Mouse (Mus musculus) midbrain, embryonic 12.5 days (tissue): ENCODE measurements at regions not wholly inside any gene's neighbourhood (a gene's known extent, or its start where the extent isn't known, plus 50 kb on each side); places are given as distances from the start of the nearest gene placed in this dataset. TPM values are rescaled to one million over a fixed set of nuclear protein-coding genes. Genes with fewer than 3 reads are reported as not detected.

Source experiments
- ATAC-seq: fragments of 200-750 bp; cut with Nextera tagmentation; 2 replicates; pipeline ENCODE4 v1.8.0; 2017; ENCODE audit warnings: low read depth, moderate TSS enrichment, moderate library complexity; ENCODE audit not compliant: low FRiP score
- H3K27ac ChIP-seq: fragments of 300-500 bp; sonication (generic); replicated peaks from 2 replicates; pipeline ENCODE4 v1.5.1; 2016; ENCODE audit warnings: mild to moderate bottlenecking
- H3K27me3 ChIP-seq: fragments of 300-500 bp; sonication (generic); 2 replicates; pipeline ENCODE4 v1.6.1; 2016; ENCODE audit warnings: mild to moderate bottlenecking
- H3K36me3 ChIP-seq: fragments of 300-500 bp; sonication (generic); 2 replicates; pipeline ENCODE4 v1.6.1; 2016
- H3K4me1 ChIP-seq: fragments of 300-500 bp; sonication (generic); 2 replicates; pipeline ENCODE4 v1.6.1; 2016
- H3K4me2 ChIP-seq: fragments of 300-500 bp; sonication (generic); replicated peaks from 2 replicates; pipeline ENCODE4 v1.6.1; 2016; ENCODE audit warnings: mild to moderate bottlenecking, moderate library complexity
- H3K4me3 ChIP-seq: fragments of 300-500 bp; sonication (generic); 2 replicates; pipeline ENCODE4 v1.5.1; 2016; ENCODE audit warnings: mild to moderate bottlenecking
- H3K9ac ChIP-seq: fragments of 300-500 bp; sonication (generic); replicated peaks from 2 replicates; pipeline ENCODE4 v1.6.1; 2016; ENCODE audit warnings: mild to moderate bottlenecking, moderate library complexity
- H3K9me3 ChIP-seq: fragments of 300-500 bp; sonication (generic); 2 replicates; pipeline ENCODE4 v1.6.1; 2016; ENCODE audit warnings: mild to moderate bottlenecking
- WGBS: fragments of 180-500 bp; shearing (Covaris S2); methylation state at CpG from one replicate; pipeline ENCODE4 v1.1.7; 2016; 5-methylcytosine and 5-hydroxymethylcytosine counted together
- microRNA counts: library from miRNA; unstranded; fragments of <30 nt; microRNA quantifications from one replicate; lab custom pipeline; 2017
- microRNA-seq: library from miRNA; unstranded; fragments of <30 nt; microRNA quantifications from one replicate; pipeline ENCODE4, GENCODE M21; 2017

DNA sequence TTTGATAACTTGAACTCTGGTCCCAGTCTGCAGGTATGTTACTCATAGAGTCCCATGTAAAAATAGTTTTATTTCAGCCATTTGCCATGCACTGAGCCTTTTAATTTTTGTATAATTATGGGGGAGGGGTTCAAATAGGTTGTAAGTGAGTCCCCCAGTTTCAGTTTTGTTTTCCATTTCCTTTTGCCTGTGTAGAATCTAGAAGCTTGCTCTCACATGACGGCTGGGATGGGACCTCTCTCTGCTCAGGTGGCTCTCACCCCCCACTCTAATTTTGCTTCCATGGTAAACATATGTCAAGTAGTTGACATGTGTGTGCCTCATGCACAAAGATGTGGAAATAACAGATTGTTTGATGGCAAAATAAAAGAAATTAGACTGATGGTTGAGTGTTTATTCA is 73.8 kb upstream of the Runx1 start:
- 88% methylated on average over 1 of the region's 1 CpGs for WGBS
- Histone ChIP-seq H3K4me2 (no peak overlapping the region), H3K4me3 (no peak overlapping the region), H3K27ac (no peak overlapping the region), H3K4me1 (no peaks in the 10 kb centered on the region), H3K36me3 (no peaks in the 10 kb centered on the region), H3K9ac (no peak overlapping the region), H3K27me3 (no peaks in the 10 kb centered on the region; the same call in 1 of the 2 replicates), H3K9me3 (no peaks in the 10 kb centered on the region)
- ATAC-seq = no peak

DNA sequence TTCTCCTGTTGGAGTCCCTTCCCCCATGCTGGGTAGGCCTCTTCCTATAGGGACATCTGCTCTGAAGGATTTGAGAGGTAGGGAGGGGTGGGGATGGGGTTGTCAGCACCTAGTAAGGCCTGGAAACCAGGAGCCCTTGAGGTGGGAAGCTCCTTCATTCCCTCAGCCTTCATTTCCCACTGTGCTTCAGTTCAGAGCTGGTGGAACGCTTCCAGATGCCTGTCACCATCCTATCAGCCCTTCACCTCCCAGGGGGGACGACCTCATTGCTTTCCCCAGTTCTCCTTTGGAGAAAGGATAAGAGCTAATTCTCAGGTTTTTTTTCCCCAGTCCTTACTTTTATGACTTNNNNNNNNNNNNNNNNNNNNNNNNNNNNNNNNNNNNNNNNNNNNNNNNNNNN is 65.8 kb upstream of the Runx1 start:
- H3K4me1 ChIP-seq = no peaks in the 10 kb centered on the region
- no peaks in the 10 kb centered on the region for H3K36me3 ChIP-seq
- no peak overlapping the region for H3K4me2 ChIP-seq
- H3K9me3 ChIP-seq = no peaks in the 10 kb centered on the region
- 81% methylated on average over 2 of the region's 2 CpGs for WGBS
- H3K27me3 ChIP-seq = no peaks in the 10 kb centered on the region
- no peak overlapping the region for H3K27ac ChIP-seq
- H3K4me3 ChIP-seq = no peak overlapping the region
- no peak for ATAC-seq
- H3K9ac ChIP-seq = no peak overlapping the region

DNA sequence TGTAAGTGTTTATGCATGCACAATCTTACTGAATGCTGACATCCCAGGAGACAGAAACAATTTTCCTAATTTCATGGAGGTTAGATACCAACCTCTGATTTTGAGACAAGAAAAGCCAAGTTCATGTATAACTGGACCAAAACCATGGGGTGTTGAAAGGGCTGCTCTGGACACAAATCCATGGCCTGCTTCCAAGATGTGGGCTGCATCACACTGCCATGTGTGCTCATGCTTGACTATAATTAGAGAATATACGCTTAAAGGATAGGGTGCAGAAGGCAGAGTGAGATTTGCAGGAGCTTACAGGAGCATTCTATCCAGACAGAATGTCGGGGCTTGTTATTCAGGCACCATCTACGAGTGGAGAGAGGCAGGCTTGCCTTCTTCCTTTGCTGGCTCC is 64.8 kb upstream of the Runx1 start:
- Histone ChIP-seq H3K9me3 (no peaks in the 10 kb centered on the region), H3K36me3 (no peaks in the 10 kb centered on the region), H3K4me3 (no peak overlapping the region), H3K4me1 (no peaks in the 10 kb centered on the region), H3K27ac (no peak overlapping the region), H3K9ac (no peak overlapping the region), H3K27me3 (no peaks in the 10 kb centered on the region), H3K4me2 (no peak overlapping the region)
- ATAC-seq = no peak
- WGBS = 85% methylated on average over 3 of the region's 3 CpGs

DNA sequence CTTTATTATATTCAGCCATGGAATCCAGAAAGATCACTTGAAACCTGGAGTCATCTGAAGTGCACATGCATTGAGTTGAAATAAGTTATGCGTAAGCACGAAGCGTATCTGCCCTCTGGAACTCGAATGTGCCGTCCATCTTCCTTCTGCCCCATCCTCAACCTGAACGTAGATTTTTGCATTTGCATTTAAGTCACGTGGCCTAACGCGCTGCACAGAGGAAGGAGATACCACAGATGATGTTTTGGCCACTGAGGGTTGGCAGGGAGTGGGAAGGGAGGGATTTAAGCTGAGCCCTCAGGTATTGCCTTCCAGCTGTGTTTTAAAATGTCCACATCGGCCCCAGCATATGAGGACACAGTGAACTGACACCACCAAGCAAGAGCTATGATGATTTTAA is 63.6 kb upstream of the Runx1 start:
- Histone ChIP-seq H3K4me1 (no peaks in the 10 kb centered on the region), H3K36me3 (no peaks in the 10 kb centered on the region), H3K4me3 (no peak overlapping the region), H3K9me3 (no peaks in the 10 kb centered on the region), H3K4me2 (no peak overlapping the region), H3K27ac (no peak overlapping the region), H3K9ac (no peak overlapping the region), H3K27me3 (no peaks in the 10 kb centered on the region)
- WGBS = 87% methylated on average over 10 of the region's 10 CpGs
- ATAC-seq = no peak

DNA sequence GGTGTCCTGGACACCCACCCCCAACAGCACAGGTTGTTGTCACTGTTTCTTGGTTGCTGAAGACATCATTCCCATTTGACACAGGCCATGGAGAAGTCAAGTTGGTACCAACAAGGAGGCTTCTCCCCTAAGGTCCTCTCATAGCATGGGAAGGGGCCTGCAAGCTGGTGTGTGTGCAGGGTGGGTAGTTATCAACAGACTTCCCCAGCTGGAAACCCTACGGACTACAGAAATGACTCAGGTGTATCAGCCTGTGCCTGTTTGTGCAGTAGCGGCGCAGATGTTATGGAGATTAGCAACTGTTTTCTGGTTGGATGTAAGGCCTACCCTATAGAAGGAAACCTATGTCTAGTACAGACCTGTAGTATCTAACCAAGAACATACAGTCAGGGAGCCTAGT is 60.3 kb upstream of the Runx1 start:
- WGBS = 95% methylated on average over 3 of the region's 3 CpGs
- Histone ChIP-seq H3K4me3 (no peak overlapping the region), H3K36me3 (no peaks in the 10 kb centered on the region), H3K9ac (no peak overlapping the region), H3K4me1 (no peaks in the 10 kb centered on the region), H3K9me3 (no peaks in the 10 kb centered on the region), H3K27ac (no peak overlapping the region), H3K4me2 (no peak overlapping the region), H3K27me3 (no peaks in the 10 kb centered on the region)
- ATAC-seq = no peak

DNA sequence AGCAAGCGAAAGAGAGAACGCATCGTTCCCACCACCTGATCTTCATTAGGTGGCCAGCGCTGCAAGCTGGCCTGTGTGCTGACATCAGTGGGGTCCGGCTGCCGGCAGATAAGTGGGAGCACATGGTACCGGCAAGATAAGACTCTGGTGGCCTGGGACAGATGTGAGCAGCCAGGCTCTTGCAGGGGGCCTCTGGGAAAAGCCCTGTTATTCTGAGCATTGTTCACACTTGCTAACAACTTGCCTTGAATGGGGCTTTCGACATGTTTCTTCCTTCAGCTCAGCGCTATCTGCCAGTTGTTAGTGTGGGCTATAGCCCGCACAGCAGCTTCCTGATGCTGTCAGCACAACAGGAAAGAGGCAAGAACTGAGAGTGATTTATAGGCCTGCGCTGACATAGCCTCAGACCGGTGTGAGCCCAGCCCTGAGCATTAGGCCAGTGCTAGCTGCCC is 57.9 kb upstream of the Runx1 start:
- H3K36me3 ChIP-seq = no peaks in the 10 kb centered on the region
- H3K9ac ChIP-seq = no peak overlapping the region
- WGBS = 79% methylated on average over 12 of the region's 12 CpGs
- no peaks in the 10 kb centered on the region for H3K27me3 ChIP-seq
- no peaks in the 10 kb centered on the region for H3K9me3 ChIP-seq
- H3K4me3 ChIP-seq = no peak overlapping the region
- no peak overlapping the region for H3K4me2 ChIP-seq
- H3K27ac ChIP-seq = no peak overlapping the region
- H3K4me1 ChIP-seq = no peaks in the 10 kb centered on the region
- ATAC-seq = no peak

DNA sequence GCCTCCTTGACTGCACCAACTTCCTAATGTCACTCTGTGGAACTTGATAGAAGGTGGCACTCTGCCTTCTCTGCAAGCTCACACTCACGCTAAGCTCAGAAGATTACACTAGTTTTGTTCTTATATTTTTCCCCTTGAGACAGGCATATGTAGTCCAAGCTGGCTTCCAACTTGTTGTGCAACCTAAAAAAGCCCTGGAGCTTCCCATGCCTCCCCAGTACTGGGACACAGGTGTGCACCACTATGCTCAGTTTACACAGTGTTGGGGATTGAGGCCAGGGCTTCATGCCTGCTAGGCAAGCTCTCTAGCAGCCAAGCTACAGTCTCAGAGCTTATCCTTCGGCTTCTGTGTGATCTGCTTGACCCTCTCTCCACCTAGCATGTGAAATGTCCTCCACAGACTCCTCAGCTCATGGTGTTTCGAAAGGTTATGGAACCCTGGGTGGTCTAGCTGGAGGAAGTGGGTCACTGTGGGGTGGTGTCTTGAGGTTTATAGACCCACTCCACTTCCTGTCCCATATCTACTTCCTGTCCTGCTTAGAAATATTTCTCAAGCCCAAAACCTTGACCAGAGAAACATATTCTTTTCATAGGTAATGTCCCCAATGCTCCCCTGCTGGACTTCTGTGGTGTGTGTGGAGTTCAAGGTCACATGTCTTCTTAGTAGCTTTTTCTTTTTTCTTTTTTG is 54.6 kb upstream of the Runx1 start:
- ATAC-seq = no peak
- Histone ChIP-seq H3K9ac (no peak overlapping the region), H3K4me1 (no peaks in the 10 kb centered on the region), H3K27ac (no peak overlapping the region), H3K4me2 (no peak overlapping the region), H3K27me3 (no peaks in the 10 kb centered on the region), H3K9me3 (no peaks in the 10 kb centered on the region), H3K36me3 (no peaks in the 10 kb centered on the region), H3K4me3 (no peak overlapping the region)
- 86% methylated on average over 3 of the region's 3 CpGs for WGBS

DNA sequence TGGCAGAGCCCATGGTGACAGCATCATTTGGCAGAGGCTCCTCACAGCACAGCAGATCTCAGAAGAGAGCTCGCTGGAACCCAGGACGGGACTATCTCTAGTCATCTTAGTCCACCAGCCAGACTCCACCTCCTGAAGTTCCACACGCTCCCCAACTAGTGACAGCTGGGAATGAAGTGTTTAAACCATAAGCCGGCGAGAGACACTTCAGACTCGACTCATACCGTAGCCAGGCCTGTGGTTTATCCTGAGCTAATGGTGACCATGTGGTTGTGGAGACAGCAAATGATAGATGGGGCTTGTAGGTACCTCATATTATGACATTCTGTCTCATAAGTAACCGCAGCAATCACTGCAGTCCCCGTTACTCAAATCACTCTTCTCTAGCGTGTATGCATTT is 52.1 kb upstream of the Runx1 start:
- no peaks in the 10 kb centered on the region for H3K9me3 ChIP-seq
- no peak for ATAC-seq
- H3K9ac ChIP-seq = no peak overlapping the region
- H3K4me1 ChIP-seq = no peaks in the 10 kb centered on the region
- no peak overlapping the region for H3K4me3 ChIP-seq
- H3K27ac ChIP-seq = no peak overlapping the region
- H3K27me3 ChIP-seq = no peaks in the 10 kb centered on the region
- H3K4me2 ChIP-seq = no peak overlapping the region
- no peaks in the 10 kb centered on the region for H3K36me3 ChIP-seq
- 93% methylated on average over 10 of the region's 10 CpGs for WGBS

MicroRNAs in the stretch of these regions (microRNA counts, 519-probe panel; counts per million panel counts)
- microRNA mmu-miR-802 (lab: Ali Mortazavi, UCI) = not detected

Small RNA genes in the stretch of these regions (microRNA-seq; reads per million reads assigned to microRNA genes)
- gene Gm28003 = not detected
- not detected for gene Mir802
